Mouse (Mus musculus) liver, embryonic 14.5 days (tissue): ENCODE measurements around the gene Dohh. TPM values are rescaled to one million over a fixed set of nuclear protein-coding genes. Genes with fewer than 3 reads are reported as not detected.

Experiments
- ATAC-seq: fragments of 200-750 bp; cut with Nextera tagmentation; 2 replicates; pipeline ENCODE4 v1.8.0; 2017; ENCODE audit warnings: moderate number of reproducible peaks, mild to moderate bottlenecking, moderate library complexity; ENCODE audit not compliant: insufficient read depth
- DNase-seq, 3 experiments: peaks; one replicate each; pipeline ENCODE4 v3.0.0-alpha.2; 2012 to 2013; ENCODE audit warnings: low read depth in 3 of 3, low spot score in 3 of 3
- H3K27ac ChIP-seq: fragments of 300-500 bp; sonication (generic); 2 replicates; pipeline ENCODE4 v1.5.1; 2014; ENCODE audit warnings: moderate library complexity, mild to moderate bottlenecking, control low read depth, inconsistent platforms
- H3K27me3 ChIP-seq: fragments of 300-500 bp; sonication (generic); 2 replicates; pipeline ENCODE4 v1.6.1; 2014; ENCODE audit warnings: mild to moderate bottlenecking, low read length, moderate library complexity; ENCODE audit not compliant: control insufficient read depth, insufficient read depth
- H3K36me3 ChIP-seq: fragments of 300-500 bp; sonication (generic); replicated peaks from 2 replicates; pipeline ENCODE4 v1.6.1; 2014; ENCODE audit warnings: low read depth; ENCODE audit not compliant: control insufficient read depth, insufficient read depth
- H3K4me1 ChIP-seq, 2 experiments: fragments of 200-500 bp in 1 of 2; fragments of 300-500 bp in 1 of 2; sonication (generic) in 1 of 2; replicated peaks; 2 replicates each; pipeline ENCODE4 v1.6.1; 2012 to 2014; ENCODE audit warnings: antibody characterized with exemption in 1 of 2, inconsistent platforms in 1 of 2, low read length in 1 of 2; ENCODE audit not compliant: control insufficient read depth in 2 of 2, insufficient read depth in 2 of 2
- H3K4me2 ChIP-seq: fragments of 300-500 bp; sonication (generic); 2 replicates; pipeline ENCODE4 v1.6.1; 2014; ENCODE audit warnings: low read depth, mild to moderate bottlenecking, control low read depth, moderate library complexity
- H3K4me3 ChIP-seq, 2 experiments: fragments of 200-500 bp in 1 of 2; fragments of 300-500 bp in 1 of 2; sonication (generic) in 1 of 2; 2 replicates each; pipeline ENCODE4 v1.5.1; 2012 to 2014; ENCODE audit warnings: low read depth in 2 of 2, low read length in 2 of 2, mild to moderate bottlenecking in 2 of 2, control low read depth in 1 of 2, inconsistent platforms in 1 of 2, moderate library complexity in 1 of 2; ENCODE audit not compliant: insufficient read depth in 1 of 2
- H3K9ac ChIP-seq: fragments of 300-500 bp; sonication (generic); replicated peaks from 2 replicates; pipeline ENCODE4 v1.6.1; 2014; ENCODE audit warnings: mild to moderate bottlenecking, control low read depth, moderate library complexity
- H3K9me3 ChIP-seq: fragments of 300-500 bp; sonication (generic); 2 replicates; pipeline ENCODE4 v1.6.1; 2016; ENCODE audit warnings: low read length, mixed read lengths; ENCODE audit not compliant: control insufficient read depth
- CTCF ChIP-seq: IDR thresholded peaks from 2 replicates; pipeline ENCODE4 v1.5.1; 2016; ENCODE audit warnings: antibody characterized with exemption, low read depth, control low read depth
- EP300 ChIP-seq: IDR thresholded peaks from 2 replicates; pipeline ENCODE4 v1.6.1; 2016; ENCODE audit warnings: antibody characterized with exemption, low read depth
- WGBS: fragments of 180-500 bp; shearing (Covaris S2); extraction: QIAGEN DNeasy Blood & Tissue Kit; methylation state at CpG from one replicate; pipeline ENCODE4 v1.1.7; 2014; ENCODE audit not compliant: insufficient replicate concordance; 5-methylcytosine and 5-hydroxymethylcytosine counted together
- polyA plus RNA-seq, 2 experiments: library from polyadenylated mRNA; depleted of rRNA in 1 of 2; stranded (reverse) in 1 of 2; unstranded in 1 of 2; fragments of >200 nt; fragmentation: Nextera tagmentation in 1 of 2; extraction: Ambion mirVana in 1 of 2; gene quantifications; 2 replicates each; pipeline versions ENCODE4 v1.2.1 to v1.2.3; 2012 to 2014

Gene Dohh
- polyA plus RNA-seq, 2 experiments: 29.8 to 35.0 TPM

DNA sequence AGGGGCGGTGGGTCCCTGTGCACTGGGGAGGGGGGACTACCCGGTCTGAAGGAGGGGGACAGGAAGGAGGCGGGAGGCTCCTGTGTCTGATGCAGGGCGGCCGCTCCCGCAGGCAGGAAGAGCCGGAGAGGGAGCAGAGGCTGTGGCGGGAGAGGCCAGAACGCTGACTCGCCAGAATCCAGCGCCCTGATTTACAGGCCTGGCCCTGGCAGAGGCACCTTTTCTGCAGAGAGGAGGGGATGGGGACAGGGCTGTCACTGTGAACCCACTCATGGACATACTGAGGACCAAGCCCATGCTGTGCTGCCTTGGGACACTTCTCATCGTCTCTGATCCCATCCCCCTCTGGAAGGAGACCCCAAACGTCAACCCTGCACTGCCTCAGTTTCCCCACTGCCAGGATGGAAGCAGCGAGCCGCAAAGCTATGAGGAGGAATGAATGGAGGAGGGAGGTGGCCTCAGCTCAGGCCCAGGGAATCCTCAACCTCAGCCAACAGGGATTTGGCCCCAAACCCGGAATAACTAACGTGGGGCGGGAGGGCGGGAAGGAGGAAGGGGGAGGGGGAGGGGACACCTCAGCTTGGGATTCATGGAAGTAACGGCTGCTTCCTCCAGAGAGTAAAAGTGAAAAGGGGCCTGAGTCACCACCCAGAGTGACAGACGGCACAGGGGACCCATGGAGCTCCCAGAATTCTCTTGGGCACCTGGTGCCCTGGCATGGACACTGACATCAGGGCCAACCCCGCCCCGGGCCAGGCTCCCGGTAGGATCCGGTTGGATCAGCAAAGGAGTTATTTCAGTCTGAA, 40.2 kb downstream of the Dohh start:
- WGBS: 9% methylated on average over 25 of the region's 25 CpGs
- Histone ChIP-seq H3K27ac (no peak overlapping the region), H3K9me3 (no peaks in the 10 kb centered on the region), H3K9ac (no peak overlapping the region), H3K36me3 (no peaks in the 10 kb centered on the region), H3K4me3 (no peak overlapping the region), H3K4me2 (0 out of 2 replicates have a peak overlapping the region, but pooled peaks have one; percentile 6), H3K27me3 (peaks cover 47% of the 10 kb centered on the region), H3K4me1 (peaks cover 0 to 5% of the 10 kb centered on the region in 2 experiments; a peak in 2 of 4 replicates)
- TF ChIP-seq CTCF: no peak
- ATAC-seq: no peak
- no peak for DNase-seq

DNA sequence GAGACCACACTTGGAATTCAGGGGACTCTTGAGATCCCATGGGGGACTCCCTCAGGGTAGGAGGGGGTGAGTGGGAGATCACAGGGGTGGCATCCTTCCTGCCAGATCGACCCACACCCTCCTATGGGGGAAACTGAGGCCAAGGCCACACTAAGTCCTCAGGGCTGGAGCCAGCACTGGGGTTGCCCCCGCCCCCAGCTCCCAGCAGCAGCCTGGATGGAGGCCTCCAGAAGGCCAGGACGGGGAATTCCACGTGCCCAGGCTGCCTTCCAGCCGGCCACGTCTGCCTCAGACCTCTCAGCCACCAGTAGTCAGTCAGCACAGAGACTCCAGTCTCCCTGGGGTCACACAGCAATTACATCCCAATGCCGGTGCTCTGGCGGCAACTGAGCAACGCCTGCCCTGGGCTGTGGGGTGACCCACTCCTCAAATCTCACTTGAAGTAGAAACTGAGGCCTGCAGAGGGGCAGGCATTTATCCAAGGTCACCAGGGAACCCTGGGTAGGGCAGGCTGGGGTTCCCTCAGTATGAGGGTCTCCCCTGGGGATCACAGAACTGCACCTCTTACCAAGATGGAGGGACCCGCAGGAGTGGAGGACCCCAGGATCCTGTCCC, 41.1 kb downstream of the Dohh start:
- Histone ChIP-seq H3K9ac (no peak overlapping the region), H3K27ac (no peak overlapping the region), H3K4me3 (no peak overlapping the region), H3K4me2 (0 out of 2 replicates have a peak overlapping the region, but pooled peaks have one; percentile 5), H3K36me3 (no peaks in the 10 kb centered on the region), H3K4me1 (peaks cover 0 to 5% of the 10 kb centered on the region in 2 experiments; a peak in 2 of 4 replicates), H3K9me3 (no peaks in the 10 kb centered on the region), H3K27me3 (peaks cover 47% of the 10 kb centered on the region)
- DNase-seq: no peak
- no peak for TF ChIP-seq EP300
- TF ChIP-seq CTCF: no peak
- 50% methylated on average over 10 of the region's 10 CpGs for WGBS
- ATAC-seq: no peak

DNA sequence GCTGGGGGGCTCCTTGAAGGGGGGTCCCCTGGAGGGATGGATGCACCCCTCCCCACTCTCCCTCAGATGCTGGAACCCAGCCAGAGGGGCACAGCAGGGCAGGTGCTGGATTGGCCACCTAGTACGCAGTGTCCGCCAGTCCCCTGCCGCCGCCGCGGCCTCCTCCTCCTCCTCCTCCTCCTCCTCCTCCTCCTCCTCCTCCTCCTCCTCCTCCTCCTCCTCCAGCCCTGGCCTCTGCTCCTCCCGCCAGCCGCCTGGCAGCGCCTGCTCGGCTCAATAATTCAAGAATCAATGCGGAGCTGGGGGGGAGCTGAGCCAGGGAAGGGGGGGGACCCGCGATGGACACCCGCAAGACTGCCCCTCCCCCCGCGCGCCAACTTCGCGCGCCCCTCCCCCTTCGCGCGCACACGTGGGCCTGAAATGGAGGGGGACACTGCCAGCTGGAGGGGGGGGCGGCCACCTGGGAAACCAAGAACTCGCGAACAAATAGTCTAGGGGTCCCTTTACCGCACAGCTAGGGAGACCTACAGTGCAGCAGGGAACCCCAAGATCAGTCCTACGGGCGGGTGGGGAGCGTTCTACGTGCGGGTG, 41.9 kb downstream of the Dohh start:
- Histone ChIP-seq H3K27me3 (peaks cover 55% of the 10 kb centered on the region), H3K36me3 (no peaks in the 10 kb centered on the region), H3K9ac (peak overlapping the region; percentile 13; the same call in 1 of the 2 replicates), H3K27ac (no peak overlapping the region), H3K4me1 (peaks cover 0 to 5% of the 10 kb centered on the region in 2 experiments; a peak in 2 of 4 replicates), H3K4me2 (peak overlapping the region; percentile 60), H3K9me3 (no peaks in the 10 kb centered on the region), H3K4me3 (peak overlapping the region; percentile 43 to 53)
- no peak for TF ChIP-seq EP300
- no peak for TF ChIP-seq CTCF
- DNase-seq: no peak
- no peak for ATAC-seq
- WGBS: 3% methylated on average over 23 of the region's 33 CpGs

DNA sequence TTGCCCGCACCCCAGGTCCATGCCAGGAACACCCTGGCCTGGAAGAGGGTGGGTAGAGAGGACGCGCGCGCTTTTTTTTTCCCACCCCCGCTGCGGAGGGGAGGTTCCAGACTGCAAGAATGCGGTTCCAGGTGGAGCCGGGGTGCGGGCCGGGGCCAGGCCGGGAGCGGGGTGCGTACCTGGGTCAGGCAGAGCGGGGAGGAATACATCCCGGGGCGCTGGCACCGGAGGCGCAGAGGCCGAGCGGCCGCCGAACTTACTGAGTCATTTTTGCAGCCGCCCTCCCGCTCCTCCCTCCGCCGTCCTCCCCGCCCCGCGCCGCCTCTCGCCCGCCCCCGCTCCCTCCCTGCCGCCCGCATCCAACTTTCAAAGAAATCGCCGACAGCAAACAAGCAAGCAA, 42.7 kb downstream of the Dohh start:
- peak overlapping the region; percentile 43 to 53 for H3K4me3 ChIP-seq
- H3K36me3 ChIP-seq: no peaks in the 10 kb centered on the region
- H3K27ac ChIP-seq: no peak overlapping the region
- ATAC-seq (no peak), DNase-seq (no peak)
- TF ChIP-seq EP300 (no peak), CTCF (no peak)
- H3K4me1 ChIP-seq: peaks cover 0 to 5% of the 10 kb centered on the region in 2 experiments; a peak in 2 of 4 replicates
- peak overlapping the region; percentile 43; the same call in 1 of the 2 replicates for H3K9ac ChIP-seq
- peaks cover 59% of the 10 kb centered on the region for H3K27me3 ChIP-seq
- H3K4me2 ChIP-seq: peak overlapping the region; percentile 60
- H3K9me3 ChIP-seq: no peaks in the 10 kb centered on the region
- WGBS: 1% methylated on average over 37 of the region's 38 CpGs

DNA sequence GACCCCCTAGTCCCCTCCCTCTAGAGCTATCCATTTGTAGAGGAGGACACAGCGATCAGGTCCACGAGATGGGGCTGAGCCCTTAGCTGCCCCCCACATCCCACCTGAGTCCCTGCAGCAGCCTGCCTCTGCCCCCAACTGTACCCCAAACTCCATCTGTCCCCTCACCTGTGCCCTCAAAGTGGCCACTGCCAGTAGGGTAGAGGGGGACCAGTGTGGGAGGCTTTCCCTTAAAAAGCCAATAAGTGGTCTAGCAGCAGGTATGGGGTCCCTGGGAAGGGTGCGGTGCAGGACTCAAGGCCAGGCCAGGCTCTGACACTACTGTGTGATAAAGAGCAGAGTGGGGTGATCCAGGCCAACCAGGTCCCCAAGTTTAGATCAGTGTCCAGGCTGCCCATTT, 43.1 kb downstream of the Dohh start:
- Histone ChIP-seq H3K4me3 (no peak overlapping the region), H3K4me1 (peaks cover 0 to 5% of the 10 kb centered on the region in 2 experiments; a peak in 2 of 4 replicates), H3K4me2 (peak overlapping the region; percentile 60; the same call in 1 of the 2 replicates), H3K9me3 (no peaks in the 10 kb centered on the region), H3K9ac (no peak overlapping the region), H3K27ac (no peak overlapping the region), H3K27me3 (peaks cover 59% of the 10 kb centered on the region), H3K36me3 (no peaks in the 10 kb centered on the region)
- TF ChIP-seq CTCF (no peak), EP300 (no peak)
- ATAC-seq: no peak
- no peak for DNase-seq
- WGBS: 46% methylated on average over 3 of the region's 3 CpGs
